Mouse (Mus musculus) G1E (cell line): ENCODE results near the gene Clmp.

Source experiments
- CTCF ChIP-seq: IDR thresholded peaks from 2 replicates; pipeline ENCODE4 v1.5.1; 2012; ENCODE audit warnings: low read depth, low read length, inconsistent platforms, mixed read lengths
- GATA1 ChIP-seq: IDR thresholded peaks from 2 replicates; pipeline ENCODE4 v1.6.1; 2012; ENCODE audit warnings: borderline replicate concordance, low read length, inconsistent platforms, mixed read lengths

DNA sequence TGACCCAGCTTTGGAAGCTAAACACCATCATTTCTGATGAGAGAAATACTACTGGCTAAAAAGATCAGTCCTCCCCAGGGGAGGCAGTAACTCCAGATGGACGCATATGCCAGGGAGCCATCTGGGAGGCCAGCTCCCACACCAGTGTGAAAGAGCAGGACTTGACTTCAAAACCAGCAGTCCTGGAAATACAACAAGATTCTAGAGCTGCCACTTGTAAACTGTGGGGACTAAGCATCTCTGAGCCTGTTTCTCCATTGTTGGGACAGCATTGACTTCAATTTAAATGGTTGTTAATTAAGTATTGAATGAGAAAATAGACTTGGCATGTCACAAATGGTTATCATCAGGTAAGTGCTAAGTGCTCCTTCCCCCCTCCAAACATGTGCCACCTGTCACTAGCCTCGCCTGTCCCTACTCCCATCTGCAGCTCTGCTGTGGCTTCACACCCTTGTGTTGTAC, 37.6 kb downstream of the Clmp start:
- TF ChIP-seq GATA1 (no peak), CTCF (no peak)
